Mouse (Mus musculus) heart, embryonic 14.5 days (tissue): Measurements from ENCODE around the gene Bloc1s4. TPM values are rescaled to one million over a fixed set of nuclear protein-coding genes. Genes with fewer than 3 reads are reported as not detected.
A peak's percentile ranks its signal among the peaks of the same experiment; 100 is the strongest.
"Not testable (repeated sequence)": the region's sequence is repeated elsewhere in the genome, so short reads cannot be mapped to it uniquely, and the experiment has no call there.

ENCODE experiments used
- ATAC-seq: fragments of 200-750 bp; cut with Nextera tagmentation; 2 replicates; pipeline ENCODE4 v1.8.0; 2017; ENCODE audit warnings: low read depth, moderate TSS enrichment; ENCODE audit not compliant: insufficient number of reproducible peaks, insufficient read depth, low FRiP score
- H3K27ac ChIP-seq, 2 experiments: fragments of 200-500 bp in 1 of 2; fragments of 300-500 bp in 1 of 2; sonication (generic) in 1 of 2; replicated peaks in 1 of 2; 2 replicates each; pipeline ENCODE4 v1.5.1; 2012 to 2014; ENCODE audit warnings: low read depth in 2 of 2, low read length in 2 of 2, control low read depth in 1 of 2, mild to moderate bottlenecking in 1 of 2, mixed read lengths in 1 of 2; ENCODE audit not compliant: control insufficient read depth in 1 of 2, insufficient read depth in 1 of 2
- H3K27me3 ChIP-seq: fragments of 300-500 bp; sonication (generic); 2 replicates; pipeline ENCODE4 v1.6.1; 2014; ENCODE audit warnings: mild to moderate bottlenecking, low read length, control low read depth; ENCODE audit not compliant: control insufficient read depth, insufficient read depth
- H3K36me3 ChIP-seq: fragments of 300-500 bp; sonication (generic); 2 replicates; pipeline ENCODE4 v1.6.1; 2014; ENCODE audit warnings: mild to moderate bottlenecking, control low read depth, low read length, mixed read lengths; ENCODE audit not compliant: control insufficient read depth, insufficient read depth
- H3K4me1 ChIP-seq, 2 experiments: fragments of 200-500 bp in 1 of 2; fragments of 300-500 bp in 1 of 2; sonication (generic) in 1 of 2; 2 replicates each; pipeline ENCODE4 v1.6.1; 2012 to 2014; ENCODE audit warnings: low read length in 2 of 2, control low read depth in 1 of 2, mixed read lengths in 1 of 2; ENCODE audit not compliant: control insufficient read depth in 2 of 2, insufficient read depth in 2 of 2
- H3K4me2 ChIP-seq: fragments of 300-500 bp; sonication (generic); 2 replicates; pipeline ENCODE4 v1.6.1; 2014; ENCODE audit warnings: mild to moderate bottlenecking, low read length
- H3K4me3 ChIP-seq, 2 experiments: fragments of 200-500 bp in 1 of 2; fragments of 300-500 bp in 1 of 2; sonication (generic) in 1 of 2; 2 replicates each; pipeline ENCODE4 v1.5.1; 2012 to 2014; ENCODE audit warnings: low read length in 2 of 2, mild to moderate bottlenecking in 2 of 2, control low read depth in 1 of 2, low read depth in 1 of 2, moderate library complexity in 1 of 2; ENCODE audit not compliant: control insufficient read depth in 1 of 2, insufficient read depth in 1 of 2
- H3K9ac ChIP-seq: fragments of 300-500 bp; sonication (generic); 2 replicates; pipeline ENCODE4 v1.6.1; 2014; ENCODE audit warnings: mild to moderate bottlenecking, low read length
- H3K9me3 ChIP-seq: fragments of 300-500 bp; sonication (generic); 2 replicates; pipeline ENCODE4 v1.6.1; 2016; ENCODE audit warnings: low read length, control low read depth; ENCODE audit not compliant: control insufficient read depth
- WGBS: fragments of 180-500 bp; shearing (Covaris S2); extraction: QIAGEN DNeasy Blood & Tissue Kit; methylation state at CpG from one replicate; pipeline ENCODE4 v1.1.7; 2014; 5-methylcytosine and 5-hydroxymethylcytosine counted together
- polyA plus RNA-seq: library from polyadenylated mRNA; unstranded; fragments of >200 nt; fragmentation: Nextera tagmentation; extraction: Ambion mirVana; gene quantifications from 2 replicates; pipeline ENCODE4 v1.2.1, GENCODE M21; 2014

Bloc1s4 gene
- polyA plus RNA-seq = 19.9 and 22.7 TPM in 2 replicates

DNA sequence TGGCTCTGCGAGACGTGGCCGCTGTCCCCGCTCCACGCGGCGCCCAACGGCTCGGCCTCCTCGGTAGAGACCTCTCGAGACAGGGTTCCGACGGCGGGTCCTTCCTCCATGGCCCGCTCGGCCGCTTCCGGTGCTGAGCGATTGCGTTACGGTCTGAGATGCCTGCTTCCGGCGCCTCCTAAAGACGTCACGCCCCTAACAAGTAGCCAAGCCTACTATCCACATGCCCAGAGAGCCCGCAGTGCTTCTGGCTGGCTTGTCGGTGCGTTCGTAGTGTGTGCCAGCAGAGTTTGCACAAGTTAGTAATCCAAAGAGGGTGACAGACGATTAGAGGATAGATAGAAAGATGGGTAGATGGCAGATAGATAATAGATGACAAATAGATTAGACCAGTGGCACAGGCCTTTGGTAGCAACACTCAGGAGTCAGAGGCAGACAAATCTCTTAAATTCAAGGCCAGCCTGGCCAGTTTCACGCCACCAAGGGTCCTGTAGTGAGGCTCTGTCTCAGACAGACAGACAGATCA lies at the start of gene Bloc1s4:
Gene Bloc1s4, minus strand, starts transcription at position 115 of the 526 bp plus-strand sequence.
- H3K4me3 ChIP-seq = peak within 1 kb of the TSS; percentile 71 to 98
- WGBS = 6% methylated on average over 31 of the region's 31 CpGs
- H3K4me2 ChIP-seq = peak within 1 kb of the TSS; percentile 99
- no peaks in the 10 kb centered on the region for H3K9me3 ChIP-seq
- ATAC-seq = peak; percentile 79
- 0 out of 2 replicates have a peak, but pooled peaks cover 4% of the 10 kb centered on the region for H3K36me3 ChIP-seq
- peak within 1 kb of the TSS; percentile 94 for H3K9ac ChIP-seq
- H3K27ac ChIP-seq = peak within 1 kb of the TSS in 1 of 2 experiments; percentile 24; a peak in 1 of 4 replicates
- peaks cover 0 to 17% of the 10 kb centered on the region in 2 experiments; a peak in 2 of 4 replicates for H3K4me1 ChIP-seq
- no peaks in the 10 kb centered on the region for H3K27me3 ChIP-seq

DNA sequence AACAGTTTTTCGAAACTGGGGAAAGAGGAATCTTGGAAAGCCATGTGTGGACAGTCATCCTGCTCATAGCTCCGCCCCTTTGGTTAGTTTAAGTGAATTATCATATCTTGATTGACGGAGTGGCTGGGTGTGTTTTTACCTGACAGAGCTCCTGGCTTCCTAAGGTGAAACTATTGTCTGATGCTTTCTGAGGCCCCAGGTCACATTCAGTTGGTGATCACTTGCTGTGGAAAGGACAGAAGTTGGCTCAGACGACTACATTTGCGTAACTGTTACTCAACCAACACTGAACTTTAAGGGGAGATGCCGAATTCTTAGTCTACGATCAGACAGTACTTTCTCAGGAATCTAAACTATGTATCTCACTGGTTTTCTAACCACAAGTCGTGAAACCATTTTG lies 48.8 kb upstream of the Bloc1s4 start:
- peaks cover 0 to 4% of the 10 kb centered on the region in 2 experiments; a peak in 2 of 4 replicates for H3K4me1 ChIP-seq
- 53% methylated on average over 8 of the region's 8 CpGs for WGBS
- peaks cover 11% of the 10 kb centered on the region for H3K36me3 ChIP-seq

GRCm38 (mm10) chr5:36796296-36797014 lies 48.0 kb upstream of the Bloc1s4 start, which contains the start of gene Mrfap1:
Mrfap1 (minus strand) TSS chr5:36796772.
- Histone ChIP-seq H3K4me3 (peak within 1 kb of the TSS; percentile 72 to 75), H3K27ac (peak within 1 kb of the TSS; percentile 93 to 96), H3K9ac (peak within 1 kb of the TSS; percentile 85), H3K4me2 (peak within 1 kb of the TSS; percentile 64), H3K36me3 (peaks cover 11% of the 10 kb centered on the region)
- H3K27me3 ChIP-seq, H3K4me1 ChIP-seq, H3K9me3 ChIP-seq: not testable (repeated sequence)
- peak; percentile 74 for ATAC-seq
- WGBS = under 1% methylated on average over 85 of the region's 90 CpGs

More for the DNA sequence above, 48.8 kb upstream of the Bloc1s4 start:
- Histone ChIP-seq H3K9ac (no peak overlapping the region; the same call in 1 of the 2 replicates), H3K27ac (no peak overlapping the region), H3K4me3 (peak overlapping the region in 1 of 2 experiments; percentile 75; a peak in 3 of 4 replicates), H3K27me3 (no peaks in the 10 kb centered on the region), H3K4me2 (peak overlapping the region; percentile 64), H3K9me3 (no peaks in the 10 kb centered on the region)
- no peak for ATAC-seq

DNA sequence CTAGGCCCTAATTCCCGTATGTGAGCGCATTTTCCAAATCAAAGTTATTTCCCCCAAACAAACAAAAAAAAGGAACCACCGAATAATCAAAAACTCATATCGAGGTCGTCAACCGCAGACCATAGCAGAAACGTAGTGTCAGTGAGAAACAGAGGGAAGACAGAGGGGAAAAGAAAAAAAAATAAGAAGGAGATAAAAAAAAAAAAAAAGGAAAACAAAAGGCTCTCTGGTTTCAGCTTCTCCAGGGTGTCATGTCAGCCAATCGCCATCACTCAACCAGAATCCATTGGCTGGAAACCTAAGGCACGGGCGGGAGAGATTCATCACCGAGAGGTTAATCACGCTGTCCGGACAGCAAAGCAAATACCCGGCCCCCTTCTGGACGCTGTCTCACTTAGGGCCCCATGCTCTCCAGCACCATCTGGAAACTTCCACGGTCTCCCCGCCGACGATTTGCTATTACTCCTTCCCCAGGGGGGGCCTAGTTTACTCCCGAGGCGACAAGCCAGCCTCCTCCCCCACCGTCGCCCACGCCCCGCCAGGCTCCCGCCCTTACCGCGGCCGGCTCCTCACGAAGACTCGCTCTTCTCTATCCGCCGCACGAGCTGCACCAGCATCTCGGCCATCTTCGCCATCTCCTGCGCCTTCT lies 47.3 kb upstream of the Bloc1s4 start:
- not testable (repeated sequence) for H3K9me3 ChIP-seq, H3K4me1 ChIP-seq, H3K27me3 ChIP-seq
- 3% methylated on average over 35 of the region's 37 CpGs for WGBS
- H3K4me2 ChIP-seq = peak overlapping the region; percentile 64
- ATAC-seq = peak; percentile 33
- H3K27ac ChIP-seq = peak overlapping the region; percentile 93 to 96
- peak overlapping the region; percentile 85 for H3K9ac ChIP-seq
- H3K4me3 ChIP-seq = peak overlapping the region; percentile 72 to 75
- H3K36me3 ChIP-seq = peaks cover 11% of the 10 kb centered on the region

GRCm38 (mm10) chr5:36791861-36792260 lies 43.4 kb upstream of the Bloc1s4 start:
- no peak overlapping the region for H3K4me3 ChIP-seq
- H3K4me2 ChIP-seq = no peak overlapping the region
- ATAC-seq = no peak
- no peak overlapping the region for H3K9ac ChIP-seq
- H3K36me3 ChIP-seq = peaks cover 11% of the 10 kb centered on the region
- no peaks in the 10 kb centered on the region for H3K27me3 ChIP-seq
- no peak overlapping the region; a peak in 1 of 4 replicates for H3K27ac ChIP-seq
- WGBS = 73% methylated on average over 9 of the region's 9 CpGs
- peaks cover 0 to under 1% of the 10 kb centered on the region in 2 experiments; a peak in 2 of 4 replicates for H3K4me1 ChIP-seq
- H3K9me3 ChIP-seq = no peaks in the 10 kb centered on the region

DNA sequence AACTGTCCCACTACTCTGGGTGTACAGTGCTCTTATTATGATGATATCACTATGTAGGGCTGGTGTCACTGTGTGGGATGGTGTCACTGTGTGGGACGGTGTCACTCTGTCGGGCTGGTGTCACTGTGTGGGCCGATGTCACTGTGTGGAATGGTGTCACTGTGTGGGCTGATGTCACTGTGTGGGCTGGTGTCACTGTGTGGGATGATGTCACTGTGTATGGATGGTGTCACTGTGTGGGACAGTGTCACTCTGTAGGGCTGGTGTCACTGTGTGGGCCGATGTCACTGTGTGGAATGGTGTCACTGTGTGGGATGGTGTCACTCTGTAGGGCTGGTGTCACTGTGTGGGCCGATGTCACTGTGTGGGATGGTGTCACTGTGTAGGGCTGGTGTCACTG lies 37.6 kb upstream of the Bloc1s4 start:
- Histone ChIP-seq H3K9me3 (0 out of 2 replicates have a peak, but pooled peaks cover 4% of the 10 kb centered on the region), H3K36me3 (no peaks in the 10 kb centered on the region), H3K27ac (no peak overlapping the region), H3K4me1 (no peaks in the 10 kb centered on the region), H3K4me3 (no peak overlapping the region), H3K9ac (no peak overlapping the region), H3K27me3 (no peaks in the 10 kb centered on the region), H3K4me2 (no peak overlapping the region)
- ATAC-seq = no peak
- 88% methylated on average over 5 of the region's 5 CpGs for WGBS

DNA sequence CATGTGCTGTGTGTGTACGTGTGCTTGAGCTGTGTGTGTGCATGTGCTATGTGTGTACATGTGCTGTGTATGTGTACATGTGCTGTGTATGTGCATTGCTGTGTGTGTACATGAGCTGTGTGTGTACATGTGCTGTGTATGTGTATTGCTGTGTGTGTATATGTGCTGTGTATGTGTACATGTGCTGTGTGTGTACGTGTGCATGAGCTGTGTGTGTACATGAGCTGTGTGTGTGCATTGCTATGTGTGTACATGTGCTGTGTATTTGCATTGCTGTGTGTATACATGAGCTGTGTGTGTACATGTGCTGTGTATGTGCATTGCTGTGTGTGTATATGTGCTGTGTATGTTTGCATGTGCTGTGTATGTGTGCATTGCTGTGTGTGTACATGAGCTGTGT lies 31.1 kb upstream of the Bloc1s4 start:
- 70% methylated on average over 2 of the region's 2 CpGs for WGBS
- Histone ChIP-seq H3K27ac (no peak overlapping the region), H3K9me3 (0 out of 2 replicates have a peak, but pooled peaks cover 4% of the 10 kb centered on the region), H3K9ac (no peak overlapping the region), H3K4me3 (no peak overlapping the region), H3K27me3 (no peaks in the 10 kb centered on the region), H3K4me1 (peaks cover 4 to 10% of the 10 kb centered on the region in 2 experiments; a peak in 2 of 4 replicates), H3K36me3 (no peaks in the 10 kb centered on the region), H3K4me2 (no peak overlapping the region)
- no peak for ATAC-seq
